Mouse (Mus musculus) embryonic facial prominence, embryonic 15.5 days (tissue): ENCODE measurements around the gene Ptpn13. TPM values are rescaled to one million over a fixed set of nuclear protein-coding genes. Genes with fewer than 3 reads are reported as not detected.
A peak's percentile ranks its signal among the peaks of the same experiment; 100 is the strongest.

Source experiments
- ATAC-seq: fragments of 200-750 bp; cut with Nextera tagmentation; 2 replicates; pipeline ENCODE4 v1.8.0; 2017; ENCODE audit warnings: low read depth, moderate TSS enrichment; ENCODE audit not compliant: insufficient number of reproducible peaks, low FRiP score, low TSS enrichment
- H3K27ac ChIP-seq: fragments of 300-500 bp; sonication (generic); replicated peaks from 2 replicates; pipeline ENCODE4 v1.5.1; 2015; ENCODE audit warnings: mild to moderate bottlenecking, inconsistent platforms
- H3K27me3 ChIP-seq: fragments of 300-500 bp; sonication (generic); 2 replicates; pipeline ENCODE4 v1.6.1; 2015; ENCODE audit warnings: inconsistent platforms
- H3K36me3 ChIP-seq: fragments of 300-500 bp; sonication (generic); 2 replicates; pipeline ENCODE4 v1.6.1; 2015; ENCODE audit warnings: mild to moderate bottlenecking, inconsistent platforms
- H3K4me1 ChIP-seq: fragments of 300-500 bp; sonication (generic); 2 replicates; pipeline ENCODE4 v1.6.1; 2015; ENCODE audit warnings: inconsistent platforms
- H3K4me2 ChIP-seq: fragments of 300-500 bp; sonication (generic); replicated peaks from 2 replicates; pipeline ENCODE4 v1.6.1; 2015; ENCODE audit warnings: mild to moderate bottlenecking, inconsistent platforms
- H3K4me3 ChIP-seq: fragments of 300-500 bp; sonication (generic); replicated peaks from 2 replicates; pipeline ENCODE4 v1.5.1; 2015; ENCODE audit warnings: mild to moderate bottlenecking, inconsistent platforms
- H3K9ac ChIP-seq: fragments of 300-500 bp; sonication (generic); 2 replicates; pipeline ENCODE4 v1.6.1; 2015; ENCODE audit warnings: inconsistent platforms
- H3K9me3 ChIP-seq: fragments of 300-500 bp; sonication (generic); replicated peaks from 2 replicates; pipeline ENCODE4 v1.6.1; 2016; ENCODE audit warnings: inconsistent platforms
- WGBS: fragments of 180-500 bp; shearing (Covaris S2); methylation state at CpG from one replicate; pipeline ENCODE4 v1.1.7; 2015; 5-methylcytosine and 5-hydroxymethylcytosine counted together
- polyA plus RNA-seq: library from polyadenylated mRNA; unstranded; fragments of >200 nt; fragmentation: Nextera tagmentation; extraction: Ambion mirVana; gene quantifications from 2 replicates; pipeline ENCODE4 v1.2.1, GENCODE M21; 2015

The Ptpn13 gene
- polyA plus RNA-seq, 1 experiment from 2014 or later = 22.7 TPM

- no peak overlapping the region for H3K4me3 ChIP-seq
- WGBS = 88% methylated on average over 5 of the region's 5 CpGs
Observed at GRCm38 (mm10) chr5:103491788-103492187, 66.8 kb downstream of the Ptpn13 start.

GRCm38 (mm10) chr5:103497061-103497460 is 72.1 kb downstream of the Ptpn13 start:
- peaks cover 11% of the 10 kb centered on the region for H3K36me3 ChIP-seq
- H3K4me3 ChIP-seq = no peak overlapping the region
- no peak overlapping the region for H3K9ac ChIP-seq
- peaks cover 8% of the 10 kb centered on the region; the same call in 1 of the 2 replicates for H3K4me1 ChIP-seq
- no peak for ATAC-seq
- no peak overlapping the region for H3K4me2 ChIP-seq
- H3K9me3 ChIP-seq = no peaks in the 10 kb centered on the region
- 84% methylated on average over 5 of the region's 5 CpGs for WGBS
- no peak overlapping the region for H3K27ac ChIP-seq
- H3K27me3 ChIP-seq = no peaks in the 10 kb centered on the region

More at GRCm38 (mm10) chr5:103491788-103492187, 66.8 kb downstream of the Ptpn13 start:
- Histone ChIP-seq H3K27ac (no peak overlapping the region), H3K4me2 (no peak overlapping the region), H3K4me1 (no peaks in the 10 kb centered on the region), H3K9me3 (no peaks in the 10 kb centered on the region), H3K36me3 (peaks cover 19% of the 10 kb centered on the region), H3K9ac (no peak overlapping the region), H3K27me3 (no peaks in the 10 kb centered on the region)
- no peak for ATAC-seq

- no peak overlapping the region for H3K4me3 ChIP-seq
Observed at GRCm38 (mm10) chr5:103497480-103497879, 72.5 kb downstream of the Ptpn13 start.

GRCm38 (mm10) chr5:103499305-103499704 is 74.3 kb downstream of the Ptpn13 start:
- no peak overlapping the region for H3K4me3 ChIP-seq
- H3K4me1 ChIP-seq = peaks cover 8% of the 10 kb centered on the region; the same call in 1 of the 2 replicates
- H3K9ac ChIP-seq = no peak overlapping the region
- ATAC-seq = peak; percentile 34; the same call in 1 of the 2 replicates
- no peaks in the 10 kb centered on the region for H3K27me3 ChIP-seq
- H3K9me3 ChIP-seq = no peaks in the 10 kb centered on the region
- H3K36me3 ChIP-seq = peaks cover 8% of the 10 kb centered on the region; the same call in 1 of the 2 replicates
- H3K27ac ChIP-seq = peak overlapping the region; percentile 48; the same call in 1 of the 2 replicates
- H3K4me2 ChIP-seq = no peak overlapping the region
- 31% methylated on average over 6 of the region's 6 CpGs for WGBS

More at GRCm38 (mm10) chr5:103497480-103497879, 72.5 kb downstream of the Ptpn13 start:
- no peaks in the 10 kb centered on the region for H3K9me3 ChIP-seq
- H3K4me1 ChIP-seq = peaks cover 8% of the 10 kb centered on the region; the same call in 1 of the 2 replicates
- H3K27ac ChIP-seq = no peak overlapping the region
- H3K36me3 ChIP-seq = peaks cover 8% of the 10 kb centered on the region
- no peak overlapping the region for H3K4me2 ChIP-seq
- H3K27me3 ChIP-seq = no peaks in the 10 kb centered on the region
- 81% methylated on average over 2 of the region's 2 CpGs for WGBS
- H3K9ac ChIP-seq = no peak overlapping the region
- ATAC-seq = no peak

- H3K4me2 ChIP-seq = no peak overlapping the region
- H3K9ac ChIP-seq = no peak overlapping the region
- H3K4me3 ChIP-seq = no peak overlapping the region
- 89% methylated on average over 9 of the region's 9 CpGs for WGBS
- H3K36me3 ChIP-seq = peaks cover 8% of the 10 kb centered on the region; the same call in 1 of the 2 replicates
- no peaks in the 10 kb centered on the region for H3K9me3 ChIP-seq
- H3K4me1 ChIP-seq = peaks cover 8% of the 10 kb centered on the region; the same call in 1 of the 2 replicates
- no peaks in the 10 kb centered on the region for H3K27me3 ChIP-seq
- no peak overlapping the region for H3K27ac ChIP-seq
- ATAC-seq = no peak
Observed at GRCm38 (mm10) chr5:103501076-103501475, 76.1 kb downstream of the Ptpn13 start.

GRCm38 (mm10) chr5:103501839-103502238 is 76.8 kb downstream of the Ptpn13 start:
- H3K9me3 ChIP-seq = no peaks in the 10 kb centered on the region
- H3K4me1 ChIP-seq = peaks cover 8% of the 10 kb centered on the region; the same call in 1 of the 2 replicates
- no peaks in the 10 kb centered on the region for H3K27me3 ChIP-seq
- ATAC-seq = no peak
- H3K4me2 ChIP-seq = no peak overlapping the region
- H3K4me3 ChIP-seq = no peak overlapping the region
- 96% methylated on average over 6 of the region's 6 CpGs for WGBS
- H3K36me3 ChIP-seq = peaks cover 8% of the 10 kb centered on the region; the same call in 1 of the 2 replicates
- H3K27ac ChIP-seq = no peak overlapping the region
- no peak overlapping the region for H3K9ac ChIP-seq

GRCm38 (mm10) chr5:103513162-103513561 is 88.2 kb downstream of the Ptpn13 start:
- H3K36me3 ChIP-seq = 0 out of 2 replicates have a peak, but pooled peaks cover 16% of the 10 kb centered on the region
- H3K27me3 ChIP-seq = no peaks in the 10 kb centered on the region
- H3K4me2 ChIP-seq = no peak overlapping the region
- H3K9me3 ChIP-seq = no peaks in the 10 kb centered on the region
- no peak for ATAC-seq
- H3K4me1 ChIP-seq = no peaks in the 10 kb centered on the region
- no peak overlapping the region for H3K9ac ChIP-seq
- WGBS = 82% methylated on average over 9 of the region's 9 CpGs
- H3K4me3 ChIP-seq = no peak overlapping the region
- no peak overlapping the region for H3K27ac ChIP-seq

- Histone ChIP-seq H3K9me3 (no peaks in the 10 kb centered on the region), H3K4me3 (no peak overlapping the region), H3K9ac (no peak overlapping the region), H3K27ac (no peak overlapping the region), H3K4me1 (no peaks in the 10 kb centered on the region), H3K4me2 (no peak overlapping the region), H3K27me3 (no peaks in the 10 kb centered on the region), H3K36me3 (0 out of 2 replicates have a peak, but pooled peaks cover 16% of the 10 kb centered on the region)
- ATAC-seq = no peak
- WGBS = 85% methylated on average over 7 of the region's 7 CpGs
Observed at GRCm38 (mm10) chr5:103514441-103514840, 89.4 kb downstream of the Ptpn13 start.

GRCm38 (mm10) chr5:103515876-103516275 is 90.9 kb downstream of the Ptpn13 start:
- ATAC-seq = no peak
- WGBS = 77% methylated on average over 4 of the region's 4 CpGs

GRCm38 (mm10) chr5:103516555-103516954 is 91.6 kb downstream of the Ptpn13 start:
- Histone ChIP-seq H3K4me2 (no peak overlapping the region), H3K27me3 (no peaks in the 10 kb centered on the region), H3K36me3 (0 out of 2 replicates have a peak, but pooled peaks cover 17% of the 10 kb centered on the region), H3K9ac (no peak overlapping the region), H3K9me3 (no peaks in the 10 kb centered on the region), H3K4me3 (no peak overlapping the region), H3K27ac (no peak overlapping the region), H3K4me1 (no peaks in the 10 kb centered on the region)
- no peak for ATAC-seq

More at GRCm38 (mm10) chr5:103515876-103516275, 90.9 kb downstream of the Ptpn13 start:
- no peaks in the 10 kb centered on the region for H3K27me3 ChIP-seq
- no peak overlapping the region for H3K27ac ChIP-seq
- no peak overlapping the region for H3K4me3 ChIP-seq
- no peak overlapping the region for H3K4me2 ChIP-seq
- no peak overlapping the region for H3K9ac ChIP-seq
- H3K4me1 ChIP-seq = no peaks in the 10 kb centered on the region
- no peaks in the 10 kb centered on the region for H3K9me3 ChIP-seq
- 0 out of 2 replicates have a peak, but pooled peaks cover 17% of the 10 kb centered on the region for H3K36me3 ChIP-seq

- Histone ChIP-seq H3K36me3 (0 out of 2 replicates have a peak, but pooled peaks cover 17% of the 10 kb centered on the region), H3K4me2 (no peak overlapping the region), H3K9ac (no peak overlapping the region), H3K4me1 (no peaks in the 10 kb centered on the region), H3K4me3 (no peak overlapping the region), H3K27me3 (no peaks in the 10 kb centered on the region), H3K9me3 (no peaks in the 10 kb centered on the region), H3K27ac (no peak overlapping the region)
- no peak for ATAC-seq
- WGBS = 76% methylated on average over 6 of the region's 6 CpGs
Observed at GRCm38 (mm10) chr5:103517641-103518040, 92.6 kb downstream of the Ptpn13 start.
